Mouse (Mus musculus): ENCODE data around the gene Shisa5. TPM values are rescaled to one million over a fixed set of nuclear protein-coding genes. Genes with fewer than 3 reads are reported as not detected.

Shisa5 gene
- polyA plus RNA-seq, 1 experiment from 2014 or later: 43.6 TPM

- Histone ChIP-seq H3K4me1 (replicated peaks) (peaks cover 35% of the 10 kb centered on the region), H3K27ac (no peak overlapping the region; the same call in 1 of the 2 replicates), H3K4me3 (no peak overlapping the region), H3K27me3 (ENCODE audit: insufficient read depth, poor library complexity, severe bottlenecking) (no peaks in the 10 kb centered on the region), H3K9me3 (no peaks in the 10 kb centered on the region), H3K36me3 (peaks cover 90% of the 10 kb centered on the region)
- WGBS: 93% methylated on average over 5 of the region's 5 CpGs
- no peak for DNase-seq (ENCODE audit: low spot score)
Observed at GRCm38 (mm10) chr9:109101933-109102445, 63.6 kb downstream of the Shisa5 start.

GRCm38 (mm10) chr9:109102541-109102940 is 64.2 kb downstream of the Shisa5 start:
- H3K27me3 ChIP-seq (ENCODE audit: insufficient read depth, poor library complexity, severe bottlenecking): no peaks in the 10 kb centered on the region
- H3K4me1 ChIP-seq (replicated peaks): peaks cover 29% of the 10 kb centered on the region
- no peak overlapping the region for H3K27ac ChIP-seq
- no peaks in the 10 kb centered on the region for H3K9me3 ChIP-seq
- WGBS: 90% methylated on average over 3 of the region's 3 CpGs
- no peak for DNase-seq (ENCODE audit: low spot score)
- H3K4me3 ChIP-seq: no peak overlapping the region
- H3K36me3 ChIP-seq: peaks cover 95% of the 10 kb centered on the region

- H3K36me3 ChIP-seq: peaks cover 98% of the 10 kb centered on the region
- no peaks in the 10 kb centered on the region for H3K9me3 ChIP-seq
- H3K27ac ChIP-seq: no peak overlapping the region
- DNase-seq (ENCODE audit: low spot score): no peak
- H3K4me3 ChIP-seq: no peak overlapping the region
- WGBS: 85% methylated on average over 7 of the region's 7 CpGs
- H3K4me1 ChIP-seq (replicated peaks): peaks cover 22% of the 10 kb centered on the region
- H3K27me3 ChIP-seq (ENCODE audit: insufficient read depth, poor library complexity, severe bottlenecking): no peaks in the 10 kb centered on the region
Observed at GRCm38 (mm10) chr9:109103250-109103649, 64.9 kb downstream of the Shisa5 start.

- no peaks in the 10 kb centered on the region for H3K9me3 ChIP-seq
- peaks cover 100% of the 10 kb centered on the region for H3K36me3 ChIP-seq
- 86% methylated on average over 9 of the region's 9 CpGs for WGBS
- peaks cover 14% of the 10 kb centered on the region for H3K4me1 ChIP-seq (replicated peaks)
- H3K27me3 ChIP-seq (ENCODE audit: insufficient read depth, poor library complexity, severe bottlenecking): no peaks in the 10 kb centered on the region
- DNase-seq (ENCODE audit: low spot score): no peak
- no peak overlapping the region for H3K4me3 ChIP-seq
- H3K27ac ChIP-seq: no peak overlapping the region
Observed at GRCm38 (mm10) chr9:109104083-109104482, 65.7 kb downstream of the Shisa5 start.

- no peak overlapping the region for H3K4me3 ChIP-seq
- no peaks in the 10 kb centered on the region for H3K9me3 ChIP-seq
- DNase-seq (ENCODE audit: low spot score): no peak
- H3K27ac ChIP-seq: no peak overlapping the region
- 0 out of 2 replicates have a peak, but pooled peaks cover 8% of the 10 kb centered on the region for H3K4me1 ChIP-seq (replicated peaks)
- peaks cover 100% of the 10 kb centered on the region for H3K36me3 ChIP-seq
- 90% methylated on average over 12 of the region's 12 CpGs for WGBS
- no peaks in the 10 kb centered on the region for H3K27me3 ChIP-seq (ENCODE audit: insufficient read depth, poor library complexity, severe bottlenecking)
Observed at GRCm38 (mm10) chr9:109105011-109105410, 66.6 kb downstream of the Shisa5 start.

- H3K4me1 ChIP-seq (replicated peaks): 0 out of 2 replicates have a peak, but pooled peaks cover 8% of the 10 kb centered on the region
- no peak overlapping the region for H3K4me3 ChIP-seq
- 96% methylated on average over 12 of the region's 12 CpGs for WGBS
- H3K27ac ChIP-seq: no peak overlapping the region
- no peak for DNase-seq (ENCODE audit: low spot score)
- peaks cover 100% of the 10 kb centered on the region for H3K36me3 ChIP-seq
- no peaks in the 10 kb centered on the region for H3K9me3 ChIP-seq
- no peaks in the 10 kb centered on the region for H3K27me3 ChIP-seq (ENCODE audit: insufficient read depth, poor library complexity, severe bottlenecking)
Observed at GRCm38 (mm10) chr9:109105648-109106047, 67.3 kb downstream of the Shisa5 start.

- no peak overlapping the region for H3K4me3 ChIP-seq
- no peak overlapping the region for H3K27ac ChIP-seq
- 86% methylated on average over 6 of the region's 6 CpGs for WGBS
- H3K4me1 ChIP-seq (replicated peaks): 0 out of 2 replicates have a peak, but pooled peaks cover 8% of the 10 kb centered on the region
- peaks cover 100% of the 10 kb centered on the region for H3K36me3 ChIP-seq
- no peak for DNase-seq (ENCODE audit: low spot score)
- H3K9me3 ChIP-seq: no peaks in the 10 kb centered on the region
- H3K27me3 ChIP-seq (ENCODE audit: insufficient read depth, poor library complexity, severe bottlenecking): no peaks in the 10 kb centered on the region
Observed at GRCm38 (mm10) chr9:109107341-109107740, 69.0 kb downstream of the Shisa5 start.

Other genes with a start within 250 kb of the Shisa5 start
- 14.9 and 16.2 TPM in 2 replicates for gene Nckipsd, start 230.2 kb upstream of the Shisa5 start, polyA plus RNA-seq (2016; fragmentation: Nextera tagmentation; extraction: Ambion mirVana)
- gene Celsr3, start 212.2 kb upstream of the Shisa5 start, polyA plus RNA-seq (2016; fragmentation: Nextera tagmentation; extraction: Ambion mirVana): 4.5 and 7.2 TPM in 2 replicates
- gene Slc26a6, start 185.3 kb upstream of the Shisa5 start, polyA plus RNA-seq (2016; fragmentation: Nextera tagmentation; extraction: Ambion mirVana): 11.2 and 12.6 TPM in 2 replicates
- 0.17 and 0.24 TPM in 2 replicates for gene Tmem89, start 123.9 kb upstream of the Shisa5 start, polyA plus RNA-seq (2016; fragmentation: Nextera tagmentation; extraction: Ambion mirVana)
- gene Uqcrc1, start 101.9 kb upstream of the Shisa5 start, polyA plus RNA-seq (2016; fragmentation: Nextera tagmentation; extraction: Ambion mirVana): 478 and 495 TPM in 2 replicates
- gene Col7a1, start 85.0 kb upstream of the Shisa5 start, polyA plus RNA-seq (2016; fragmentation: Nextera tagmentation; extraction: Ambion mirVana): 1.2 and 3.3 TPM in 2 replicates
- not detected in 2 replicates for gene Ucn2, start 52.6 kb upstream of the Shisa5 start, polyA plus RNA-seq (2016; fragmentation: Nextera tagmentation; extraction: Ambion mirVana)
- 11.9 and 17.6 TPM in 2 replicates for gene Pfkfb4, start 46.8 kb upstream of the Shisa5 start, polyA plus RNA-seq (2016; fragmentation: Nextera tagmentation; extraction: Ambion mirVana)
- 8.1 and 11.3 TPM in 2 replicates for gene Trex1, start 21.2 kb downstream of the Shisa5 start, polyA plus RNA-seq (2016; fragmentation: Nextera tagmentation; extraction: Ambion mirVana)
- gene Atrip, start 35.6 kb downstream of the Shisa5 start, polyA plus RNA-seq (2016; fragmentation: Nextera tagmentation; extraction: Ambion mirVana): 30.5 and 32.1 TPM in 2 replicates
- 14.4 and 16.1 TPM in 2 replicates for gene Ccdc51, start 43.9 kb downstream of the Shisa5 start, polyA plus RNA-seq (2016; fragmentation: Nextera tagmentation; extraction: Ambion mirVana)
- gene Tma7, start 44.0 kb downstream of the Shisa5 start, polyA plus RNA-seq (2016; fragmentation: Nextera tagmentation; extraction: Ambion mirVana): 758 and 785 TPM in 2 replicates
- 26.8 and 34.4 TPM in 2 replicates for gene Plxnb1, start 56.8 kb downstream of the Shisa5 start, polyA plus RNA-seq (2016; fragmentation: Nextera tagmentation; extraction: Ambion mirVana)
- not detected in 2 replicates for gene Fbxw21, start 123.5 kb downstream of the Shisa5 start, polyA plus RNA-seq (2016; fragmentation: Nextera tagmentation; extraction: Ambion mirVana)
- gene Fbxw13, start 157.4 kb downstream of the Shisa5 start, polyA plus RNA-seq (2016; fragmentation: Nextera tagmentation; extraction: Ambion mirVana): not detected in 2 replicates
- not detected in 2 replicates for gene Fbxw20, start 196.2 kb downstream of the Shisa5 start, polyA plus RNA-seq (2016; fragmentation: Nextera tagmentation; extraction: Ambion mirVana)
- gene Fbxw14, start 249.1 kb downstream of the Shisa5 start, polyA plus RNA-seq (2016; fragmentation: Nextera tagmentation; extraction: Ambion mirVana): not detected in 2 replicates